Mouse (Mus musculus) CH12F3 (cell line): ENCODE measurements around the gene Mill1.
"Not testable (repeated sequence)": the region's sequence is repeated elsewhere in the genome, so short reads cannot be mapped to it uniquely, and the experiment has no call there.

Experiments
- in situ Hi-C: fragments of 300-500 bp; cut with MboI; formaldehyde crosslinking; loops from 2 replicates; pipeline ENCODE4 v1.14.3; 2020; ENCODE audit warnings: low sequenced_read_pairs

The Mill1 gene

GRCm38 (mm10) chr7:18245047-18245446 is at the start of gene Mill1:
TSS of gene Mill1 (plus strand) at chr7:18245347.
- in situ Hi-C loops: no loop called here

DNA sequence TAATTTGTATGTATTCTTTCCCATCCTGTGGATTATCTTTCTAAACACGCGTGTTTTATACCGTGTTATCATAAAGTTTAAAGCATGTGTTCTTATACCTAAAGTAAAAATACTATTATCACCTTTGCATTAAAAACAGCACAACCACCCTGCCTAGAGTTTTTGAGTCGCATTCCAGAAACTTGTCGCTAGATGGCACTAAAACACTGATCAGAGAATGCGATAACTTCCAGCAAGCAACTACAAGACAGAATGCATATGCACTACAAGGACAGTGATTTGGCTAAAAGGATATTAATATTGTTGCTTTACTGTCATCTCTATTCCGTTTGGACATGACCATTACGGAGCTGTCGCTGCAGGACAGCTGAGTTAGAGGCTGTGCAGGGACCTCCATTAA is 34.2 kb upstream of the Mill1 start:
- in situ Hi-C loops: no loop called here

GRCm38 (mm10) chr7:18214699-18215098 is 30.4 kb upstream of the Mill1 start:
- in situ Hi-C loops: no loop called here

- in situ Hi-C loops: no loop called here
These were observed 6.6 kb upstream of the Mill1 start for GRCm38 (mm10) chr7:18238561-18238960.

DNA sequence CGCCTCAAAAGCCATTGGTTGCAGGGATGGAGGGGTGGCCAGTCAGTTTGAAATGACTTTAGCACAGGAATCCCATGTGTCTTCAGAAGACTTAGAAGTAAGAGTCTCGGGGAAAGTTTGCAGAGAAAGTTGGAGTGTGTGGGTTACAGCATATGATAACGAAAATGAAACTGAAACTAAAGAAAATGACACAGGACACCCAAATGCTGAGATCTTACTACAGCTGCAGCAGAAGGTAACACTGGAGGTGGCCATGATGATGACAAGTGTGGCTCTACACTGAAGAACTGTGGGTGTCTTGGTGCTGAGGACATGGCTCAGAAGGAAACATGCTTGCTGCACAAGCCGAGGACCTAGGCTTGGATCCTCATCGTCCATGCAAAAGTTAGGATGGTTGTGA is 3.9 kb upstream of the Mill1 start:
- in situ Hi-C loops: no loop called here

DNA sequence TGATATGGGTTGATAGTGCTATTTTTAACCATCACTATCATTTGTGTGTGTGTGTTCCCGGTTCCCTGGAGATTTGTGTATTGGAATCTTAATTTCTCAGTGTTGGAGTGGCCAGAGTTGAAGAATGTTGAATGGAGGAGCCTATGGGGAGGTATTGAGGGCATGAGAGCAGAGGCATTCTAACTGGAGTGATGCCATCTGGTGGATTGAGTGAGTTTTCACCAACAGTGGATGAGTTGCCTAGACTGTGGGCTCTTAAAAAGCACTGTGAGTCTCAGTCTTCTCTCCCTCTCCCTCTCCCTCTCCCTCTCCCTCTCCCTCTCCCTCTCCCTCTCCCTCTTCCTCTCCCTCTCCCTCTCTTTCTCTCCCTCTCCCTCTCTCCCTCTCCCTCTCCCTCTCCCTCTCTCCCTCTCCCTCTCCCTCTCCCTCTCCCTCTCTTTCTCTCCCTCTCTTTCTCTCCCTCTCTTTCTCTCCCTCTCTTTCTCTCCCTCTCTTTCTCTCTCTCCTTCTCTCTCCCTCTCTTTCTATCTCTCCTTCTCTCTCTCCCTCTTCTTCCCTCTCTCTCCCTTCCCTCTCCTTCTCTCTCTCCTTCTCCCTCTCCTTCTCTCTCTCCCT is 1.1 kb upstream of the Mill1 start:
- in situ Hi-C loops: not testable (repeated sequence)

- in situ Hi-C loops: no loop called here
These were observed 15.1 kb downstream of the Mill1 start for GRCm38 (mm10) chr7:18260219-18260618.

- in situ Hi-C loops: no loop called here
These were observed 19.9 kb downstream of the Mill1 start for GRCm38 (mm10) chr7:18265089-18265488.
